Mouse (Mus musculus) gastrocnemius, postnatal 14 days (tissue): ENCODE results near the gene Akap2. TPM values are rescaled to one million over a fixed set of nuclear protein-coding genes. Genes with fewer than 3 reads are reported as not detected.

Experiments used
- DNase-seq: peaks from one replicate; pipeline ENCODE4 v3.0.0; 2021; ENCODE audit warnings: mixed read lengths
- intact Hi-C: fragments of 180-260 bp; cut with DNase I; formaldehyde crosslinking; loops from one replicate; pipeline ENCODE4 v1.15.1; 2025; ENCODE audit warnings: low total_unique reads
- total RNA-seq, 2 experiments: library from RNA; stranded (reverse); gene quantifications; 2 replicates each; pipeline ENCODE4 v1.2.3; 2021

Gene Akap2
- total RNA-seq, 2 experiments from 2014 or later, result 36.1 to 37.1 TPM

DNA sequence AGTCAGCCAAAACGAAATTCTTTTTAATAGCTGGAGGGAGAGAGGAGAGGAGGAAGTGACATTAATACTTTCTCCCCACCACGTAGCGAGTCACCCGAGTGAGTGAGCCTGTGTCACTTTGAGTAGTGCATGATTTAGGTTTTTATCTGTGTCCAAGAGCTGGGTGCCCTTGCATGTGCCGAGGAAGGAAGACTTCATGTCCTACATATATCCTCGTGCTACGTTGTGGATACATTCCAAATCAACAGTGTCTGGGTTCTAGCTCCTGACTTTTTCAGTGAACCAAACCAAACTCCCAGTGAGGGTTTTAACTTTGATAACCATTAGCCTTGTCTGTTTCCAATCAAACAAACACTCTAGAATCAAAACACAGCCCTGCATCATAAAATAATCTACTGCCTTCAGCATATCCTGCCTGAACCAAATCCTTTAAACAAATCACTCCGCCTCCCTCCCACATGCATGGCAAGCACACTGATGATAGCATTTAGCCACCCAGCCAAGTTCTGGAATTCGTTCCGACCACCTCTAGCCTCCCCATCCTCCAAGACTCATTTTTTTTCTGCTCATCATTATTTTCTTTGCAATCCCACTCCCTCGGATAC lies 26.0 kb downstream of the Akap2 start:
- intact Hi-C loops, result no loop called here
- no peak for DNase-seq

DNA sequence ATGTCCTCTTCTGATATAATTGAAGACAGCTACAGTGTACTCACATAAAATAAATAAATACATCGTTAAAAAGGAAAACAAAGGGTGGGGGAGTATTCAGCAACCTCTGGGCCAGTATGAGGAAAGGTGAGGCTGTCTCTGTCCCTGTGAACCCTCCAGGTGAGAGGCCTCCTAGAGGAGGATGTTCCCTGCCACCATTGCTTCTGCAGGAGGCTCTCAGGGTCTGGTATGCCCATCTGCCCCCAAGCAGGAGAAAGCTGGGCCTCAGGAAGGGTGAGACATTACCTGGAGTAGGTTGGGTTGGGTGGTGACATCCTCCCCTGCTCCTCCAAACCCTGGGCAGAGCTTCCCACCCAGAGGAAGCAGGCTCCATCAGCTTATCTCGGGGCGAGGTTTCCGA lies 33.2 kb downstream of the Akap2 start:
- intact Hi-C loops, result no loop called here
- no peak for DNase-seq

GRCm38 (mm10) chr4:57751054-57751453 lies 33.6 kb downstream of the Akap2 start:
- intact Hi-C loops, result no loop called here
- DNase-seq, result no peak

- intact Hi-C loops, result no loop called here
These were observed 34.1 kb downstream of the Akap2 start for GRCm38 (mm10) chr4:57751566-57751965.

GRCm38 (mm10) chr4:57755085-57755484 lies 37.6 kb downstream of the Akap2 start:
- intact Hi-C loops, result no loop called here

More at GRCm38 (mm10) chr4:57751566-57751965, 34.1 kb downstream of the Akap2 start:
- no peak for DNase-seq

GRCm38 (mm10) chr4:57757997-57758396 lies 40.5 kb downstream of the Akap2 start:
- no peak for DNase-seq
- intact Hi-C loops, result no loop called here

More at GRCm38 (mm10) chr4:57755085-57755484, 37.6 kb downstream of the Akap2 start:
- no peak for DNase-seq

GRCm38 (mm10) chr4:57762424-57762823 lies 45.0 kb downstream of the Akap2 start:
- intact Hi-C loops, result no loop called here
- DNase-seq, result no peak

GRCm38 (mm10) chr4:57764392-57764791 lies 46.9 kb downstream of the Akap2 start:
- intact Hi-C loops, result no loop called here
- no peak for DNase-seq

- intact Hi-C loops, result no loop called here
- no peak for DNase-seq
These were observed 47.5 kb downstream of the Akap2 start for GRCm38 (mm10) chr4:57764926-57765325.

DNA sequence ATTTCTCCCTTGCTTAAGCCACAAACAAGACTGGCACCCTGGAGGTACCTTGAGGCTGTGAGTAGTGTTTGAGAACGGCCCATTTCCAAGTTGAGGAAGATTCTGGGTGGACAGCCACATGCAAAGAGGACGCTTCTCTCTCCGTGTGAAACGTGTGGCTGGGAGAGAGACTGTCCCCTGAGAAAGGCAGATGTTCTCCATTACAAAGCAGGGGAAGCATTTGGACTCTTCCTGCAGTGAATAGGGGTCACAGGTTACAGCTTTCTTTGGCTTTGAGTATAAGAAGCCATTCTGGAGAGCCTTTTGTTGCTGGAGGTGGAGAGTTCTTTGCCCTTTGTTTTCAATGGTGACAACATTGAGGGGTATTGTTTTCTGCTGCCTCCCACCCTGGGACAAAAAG lies 48.3 kb downstream of the Akap2 start:
- no peak for DNase-seq
- intact Hi-C loops, result no loop called here

DNA sequence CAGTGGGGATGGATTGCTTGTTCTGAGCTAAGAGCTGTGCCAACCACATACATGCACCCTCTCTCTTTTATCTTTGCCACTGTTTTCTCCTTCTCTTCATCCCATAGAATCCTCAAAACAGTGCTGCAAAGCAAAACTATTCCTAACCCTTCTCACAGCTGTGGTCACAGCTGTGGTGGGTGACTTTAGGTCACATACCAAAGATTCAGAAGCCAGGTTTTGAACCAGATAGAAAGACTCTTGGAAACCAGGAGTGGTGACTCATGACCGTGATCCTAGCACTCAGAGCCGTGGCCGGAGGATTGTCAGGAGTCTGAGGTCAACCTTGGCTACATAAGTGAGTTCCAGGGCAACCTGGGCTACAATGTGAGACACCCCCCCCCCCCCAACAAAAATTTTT lies 51.5 kb downstream of the Akap2 start:
- intact Hi-C loops, result no loop called here
- DNase-seq, result no peak

DNA sequence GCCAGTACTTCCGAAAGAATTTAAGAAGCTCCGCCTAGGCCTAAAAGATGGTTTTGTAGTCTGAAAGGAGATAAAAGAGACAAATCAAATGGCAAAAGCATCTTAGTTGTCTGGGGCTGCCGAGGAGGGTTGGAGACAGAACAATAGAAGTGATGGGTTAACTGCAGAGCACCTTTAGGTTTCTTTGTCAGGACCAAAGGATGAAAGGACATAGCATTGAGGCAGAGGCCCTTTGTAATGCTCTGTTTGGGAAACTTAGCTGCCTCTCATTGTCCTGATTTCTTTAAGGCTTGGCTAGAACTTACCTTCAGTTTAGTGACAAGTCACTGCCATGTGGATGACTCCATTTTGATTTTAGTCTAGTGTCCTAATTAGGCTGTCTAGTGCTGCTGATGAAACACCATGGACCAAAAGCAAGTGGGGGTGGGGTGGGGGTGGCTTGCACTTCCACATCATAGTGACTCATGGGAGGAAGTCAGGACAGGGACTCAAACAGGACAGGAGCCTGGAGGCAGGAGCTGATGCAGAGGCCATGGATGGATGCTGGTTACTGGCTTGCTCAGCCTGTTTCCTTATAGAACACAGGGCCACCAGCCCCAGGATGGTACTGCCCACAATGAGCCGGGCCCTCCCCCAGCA lies 52.8 kb downstream of the Akap2 start:
- intact Hi-C loops, result no loop called here
- no peak for DNase-seq

GRCm38 (mm10) chr4:57771558-57772219 lies 54.2 kb downstream of the Akap2 start:
- no peak for DNase-seq
- intact Hi-C loops, result no loop called here

DNA sequence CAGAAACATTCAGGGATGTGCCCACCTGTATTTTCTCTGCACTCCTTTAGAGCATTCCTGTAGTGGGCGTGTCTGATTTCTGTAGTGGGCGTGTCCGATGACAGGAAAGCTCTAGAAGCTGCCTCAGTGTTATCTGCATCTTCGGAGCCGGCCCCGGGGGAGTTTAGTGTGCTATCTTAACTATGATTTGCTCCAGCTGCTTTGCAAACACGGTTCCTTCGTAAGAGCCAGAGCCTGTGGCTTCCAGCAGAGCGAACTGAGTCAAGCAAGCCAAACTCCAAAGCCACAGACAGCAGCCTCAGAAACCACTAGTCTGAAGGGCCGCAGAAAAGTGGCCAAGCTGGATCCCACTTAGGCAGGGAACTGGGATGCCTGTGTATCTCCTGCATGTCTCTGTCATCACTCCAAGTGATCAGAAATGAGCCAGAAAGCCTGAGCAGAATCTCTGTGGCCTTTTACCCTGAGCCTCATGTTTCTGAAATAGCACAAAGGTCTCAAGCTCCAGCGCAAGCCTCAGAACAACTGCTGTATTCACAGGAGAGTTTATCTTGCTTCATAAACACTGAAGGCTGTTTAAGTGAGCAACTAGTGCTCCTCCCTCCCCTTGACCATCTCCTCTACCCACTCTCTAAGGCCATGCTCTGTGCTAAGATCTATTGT lies 55.5 kb downstream of the Akap2 start:
- no peak for DNase-seq
- intact Hi-C loops, result no loop called here

DNA sequence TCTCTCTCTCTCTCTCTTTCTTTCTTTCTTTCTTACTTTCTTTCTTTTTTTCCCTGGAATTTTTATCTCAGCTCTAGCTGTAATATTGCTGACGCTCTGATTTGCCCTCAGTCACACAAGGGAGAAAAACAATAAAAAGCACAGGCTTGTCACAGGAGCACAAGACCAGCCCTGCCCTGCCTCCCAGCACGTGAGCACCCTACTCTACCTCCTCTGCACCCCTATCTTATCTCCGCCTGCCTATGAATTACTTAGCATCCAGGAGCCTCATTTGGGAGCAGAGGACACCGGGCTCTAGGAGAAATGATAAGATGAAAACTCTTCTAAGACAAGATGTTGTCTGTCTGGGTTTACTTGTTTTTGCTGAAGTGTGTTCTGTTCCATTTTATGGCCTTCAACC lies 57.1 kb downstream of the Akap2 start:
- DNase-seq, result no peak
- intact Hi-C loops, result no loop called here

- intact Hi-C loops, result no loop called here
- DNase-seq, result no peak
These were observed 58.1 kb downstream of the Akap2 start for GRCm38 (mm10) chr4:57775582-57775981.

DNA sequence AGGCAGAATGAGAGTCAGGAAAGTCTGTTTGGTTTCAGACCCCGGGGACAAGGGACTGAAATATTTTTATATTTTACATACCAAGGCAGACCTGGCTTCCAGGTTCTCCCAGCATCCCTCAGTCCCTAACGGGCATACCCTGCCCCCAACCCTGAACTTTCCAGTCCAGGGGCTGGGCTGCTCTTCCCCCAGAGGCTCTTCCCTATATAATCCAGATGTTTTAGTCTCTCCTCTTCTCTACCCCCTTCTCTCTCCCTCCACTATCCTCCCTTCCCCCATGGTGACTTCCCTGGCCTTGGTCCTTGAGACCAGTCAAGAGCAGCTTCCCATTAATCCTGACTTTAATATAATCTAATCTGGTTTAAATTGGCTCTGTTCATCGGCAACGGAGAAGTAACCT lies 62.9 kb downstream of the Akap2 start:
- no peak for DNase-seq
- intact Hi-C loops, result no loop called here

GRCm38 (mm10) chr4:57780833-57781641 lies 63.6 kb downstream of the Akap2 start:
- intact Hi-C loops, result no loop called here
- DNase-seq, result no peak

DNA sequence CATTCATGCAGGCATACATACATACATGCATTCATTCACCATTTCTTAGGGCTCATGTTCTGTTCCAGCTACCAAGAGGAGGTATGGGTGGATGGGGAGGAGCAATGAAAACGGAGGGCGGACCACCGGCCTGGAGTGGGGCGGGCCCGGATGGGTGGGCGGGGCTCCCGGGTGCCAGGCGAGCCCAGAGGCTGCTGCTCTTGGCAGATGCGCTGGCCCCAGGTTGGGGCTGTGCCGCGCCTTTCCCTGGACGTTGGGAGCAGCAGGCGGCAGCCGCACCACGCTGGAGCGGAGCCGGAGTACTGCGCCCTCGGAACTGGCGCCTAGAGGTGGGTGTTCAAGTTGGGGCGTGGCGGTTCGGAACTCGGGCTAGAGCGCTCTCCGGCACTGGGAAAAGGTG lies 64.5 kb downstream of the Akap2 start:
- intact Hi-C loops, result no loop called here
- peak; percentile 79 for DNase-seq
